Mouse (Mus musculus): ENCODE measurements around the gene Prmt9.

DNA sequence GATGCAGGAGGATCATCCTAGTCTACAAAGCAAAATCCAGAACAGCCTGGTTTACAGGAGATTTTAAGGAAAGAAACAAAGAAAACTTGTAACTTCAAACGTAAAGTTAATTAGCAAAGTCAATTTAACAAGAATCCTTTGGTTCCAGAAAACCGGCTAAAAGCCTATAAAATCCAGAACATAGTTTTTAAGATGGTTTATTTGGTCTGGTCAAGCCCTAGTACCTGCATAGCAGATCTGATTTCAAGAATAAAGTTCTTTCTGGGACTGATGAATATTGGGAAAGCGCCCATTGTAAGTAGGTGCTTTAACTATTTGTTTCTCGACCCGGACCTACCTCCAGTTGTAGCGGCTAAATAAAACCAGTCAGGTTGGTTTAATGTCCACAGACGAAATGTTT is 60.4 kb downstream of the Prmt9 start:
- no peak for TF ChIP-seq POLR2AphosphoS5 (IDR thresholded peaks at IDR 0.05; ENCODE audit: insufficient replicate concordance, low read depth, low read length)
- TF ChIP-seq CTCF (IDR thresholded peaks at IDR 0.05; ENCODE audit: low read depth, low read length) = no peak
- no peak for TF ChIP-seq TAL1 (conservative IDR thresholded peaks at IDR 0.05; ENCODE audit: low read depth, low read length)
